Mouse (Mus musculus) liver, postnatal 0 days (tissue): ENCODE measurements at regions not wholly inside any gene's neighbourhood (a gene's known extent, or its start where the extent isn't known, plus 50 kb on each side); places are given as distances from the start of the nearest gene placed in this dataset.
"Not testable (repeated sequence)": the region's sequence is repeated elsewhere in the genome, so short reads cannot be mapped to it uniquely, and the experiment has no call there.

ENCODE experiments used
- ATAC-seq: fragments of 200-750 bp; cut with Nextera tagmentation; 2 replicates; pipeline ENCODE4 v1.8.0; 2017; ENCODE audit warnings: mild to moderate bottlenecking, moderate library complexity
- DNase-seq: peaks from one replicate; pipeline ENCODE4 v3.0.0-alpha.2; 2016
- H3K27ac ChIP-seq: fragments of 300-500 bp; sonication (generic); 2 replicates; pipeline ENCODE4 v1.5.1; 2014; ENCODE audit warnings: antibody characterized with exemption, moderate library complexity, mild to moderate bottlenecking, low read depth
- H3K27me3 ChIP-seq: fragments of 300-500 bp; sonication (generic); 2 replicates; pipeline ENCODE4 v1.6.1; 2014; ENCODE audit warnings: low read length, control low read depth, mixed read lengths; ENCODE audit not compliant: insufficient read depth
- H3K36me3 ChIP-seq: fragments of 300-500 bp; sonication (generic); replicated peaks from 2 replicates; pipeline ENCODE4 v1.6.1; 2014; ENCODE audit warnings: mild to moderate bottlenecking, control low read depth, low read length, moderate library complexity, mixed read lengths; ENCODE audit not compliant: insufficient read depth
- H3K4me1 ChIP-seq: fragments of 300-500 bp; sonication (generic); 2 replicates; pipeline ENCODE4 v1.6.1; 2014; ENCODE audit warnings: antibody characterized with exemption, mild to moderate bottlenecking, control low read depth; ENCODE audit not compliant: insufficient read depth
- H3K4me2 ChIP-seq: fragments of 300-500 bp; sonication (generic); 2 replicates; pipeline ENCODE4 v1.6.1; 2014; ENCODE audit warnings: low read depth, mild to moderate bottlenecking, low read length, moderate library complexity, mixed read lengths
- H3K4me3 ChIP-seq: fragments of 300-500 bp; sonication (generic); 2 replicates; pipeline ENCODE4 v1.5.1; 2014; ENCODE audit warnings: low read depth, low read length
- H3K9ac ChIP-seq: fragments of 300-500 bp; sonication (generic); replicated peaks from 2 replicates; pipeline ENCODE4 v1.6.1; 2014; ENCODE audit warnings: mild to moderate bottlenecking, moderate library complexity
- H3K9me3 ChIP-seq: fragments of 300-500 bp; sonication (generic); 2 replicates; pipeline ENCODE4 v1.6.1; 2016; ENCODE audit warnings: mild to moderate bottlenecking, control low read depth, low read length, mixed read lengths
- CTCF ChIP-seq: sonication (generic); IDR thresholded peaks from 2 replicates; pipeline ENCODE4 v1.5.1; 2016; ENCODE audit warnings: antibody characterized with exemption, low read depth
- EP300 ChIP-seq: IDR thresholded peaks from 2 replicates; pipeline ENCODE4 v1.6.1; 2016; ENCODE audit warnings: antibody characterized with exemption, low read depth, mild to moderate bottlenecking
- WGBS: fragments of 180-500 bp; shearing (Covaris S2); extraction: QIAGEN DNeasy Blood & Tissue Kit; methylation state at CpG from one replicate; pipeline ENCODE4 v1.1.7; 2014; ENCODE audit not compliant: insufficient replicate concordance; 5-methylcytosine and 5-hydroxymethylcytosine counted together

GRCm38 (mm10) chr6:26332226-26332625, 523.2 kb upstream of the Pot1a start:
- no peaks in the 10 kb centered on the region for H3K9me3 ChIP-seq
- no peaks in the 10 kb centered on the region for H3K4me1 ChIP-seq
- no peak overlapping the region for H3K4me2 ChIP-seq
- H3K27me3 ChIP-seq: no peaks in the 10 kb centered on the region
- H3K4me3 ChIP-seq: no peak overlapping the region
- TF ChIP-seq CTCF: no peak
- no peak for TF ChIP-seq EP300
- ATAC-seq (no peak), DNase-seq (no peak)
- no peak overlapping the region for H3K9ac ChIP-seq
- H3K27ac ChIP-seq: no peak overlapping the region
- no peaks in the 10 kb centered on the region for H3K36me3 ChIP-seq

GRCm38 (mm10) chr6:26304147-26304546, 495.1 kb upstream of the Pot1a start:
- Histone ChIP-seq H3K4me2 (no peak overlapping the region), H3K9me3 (no peaks in the 10 kb centered on the region; the same call in 1 of the 2 replicates), H3K36me3 (no peaks in the 10 kb centered on the region), H3K4me1 (no peaks in the 10 kb centered on the region), H3K4me3 (no peak overlapping the region), H3K9ac (no peak overlapping the region), H3K27me3 (no peaks in the 10 kb centered on the region), H3K27ac (no peak overlapping the region)
- no peak for DNase-seq
- ATAC-seq: 0 out of 2 replicates have a peak, but pooled peaks have one; percentile 17
- 39% methylated on average over 1 of the region's 1 CpGs for WGBS
- TF ChIP-seq EP300 (no peak), CTCF (no peak)

- H3K4me2 ChIP-seq, H3K9me3 ChIP-seq, H3K27me3 ChIP-seq, H3K4me1 ChIP-seq, ATAC-seq, DNase-seq, H3K36me3 ChIP-seq, H3K4me3 ChIP-seq, H3K9ac ChIP-seq, H3K27ac ChIP-seq: not testable (repeated sequence)
- 54% methylated on average over 2 of the region's 2 CpGs for WGBS
Measured at GRCm38 (mm10) chr6:26301564-26301963, 492.5 kb upstream of the Pot1a start.

- TF ChIP-seq EP300 (no peak), CTCF (no peak)
- Histone ChIP-seq H3K4me3 (no peak overlapping the region), H3K4me1 (no peaks in the 10 kb centered on the region), H3K36me3 (no peaks in the 10 kb centered on the region), H3K4me2 (no peak overlapping the region), H3K9ac (no peak overlapping the region), H3K9me3 (no peaks in the 10 kb centered on the region), H3K27me3 (no peaks in the 10 kb centered on the region), H3K27ac (no peak overlapping the region)
- ATAC-seq: no peak
- DNase-seq: no peak
Measured at GRCm38 (mm10) chr6:26299208-26299607, 490.2 kb upstream of the Pot1a start.

- not testable (repeated sequence) for ATAC-seq, DNase-seq, H3K9ac ChIP-seq, H3K4me2 ChIP-seq, H3K27ac ChIP-seq, H3K4me3 ChIP-seq, H3K36me3 ChIP-seq, H3K27me3 ChIP-seq, H3K9me3 ChIP-seq, H3K4me1 ChIP-seq
- 49% methylated on average over 6 of the region's 6 CpGs for whole genome bisulfite sequencing
Measured at GRCm38 (mm10) chr6:26297420-26297819, 488.4 kb upstream of the Pot1a start.

- DNase-seq (no peak), ATAC-seq (no peak)
- H3K27me3 ChIP-seq: no peaks in the 10 kb centered on the region
- H3K9me3 ChIP-seq: no peaks in the 10 kb centered on the region
- no peak for TF ChIP-seq CTCF
- no peak for TF ChIP-seq EP300
- H3K4me2 ChIP-seq: no peak overlapping the region
- H3K36me3 ChIP-seq: no peaks in the 10 kb centered on the region
- H3K4me1 ChIP-seq: no peaks in the 10 kb centered on the region
- H3K9ac ChIP-seq: no peak overlapping the region
- 76% methylated on average over 1 of the region's 1 CpGs for WGBS
- no peak overlapping the region for H3K27ac ChIP-seq
- no peak overlapping the region for H3K4me3 ChIP-seq
Measured at GRCm38 (mm10) chr6:26287900-26288299, 478.9 kb upstream of the Pot1a start.
